Mouse (Mus musculus) hindbrain, embryonic 13.5 days (tissue): ENCODE measurements at regions not wholly inside any gene's neighbourhood (a gene's known extent, or its start where the extent isn't known, plus 50 kb on each side); places are given as distances from the start of the nearest gene placed in this dataset.
A peak's percentile ranks its signal among the peaks of the same experiment; 100 is the strongest.

ENCODE experiments used
- ATAC-seq: fragments of 200-750 bp; cut with Nextera tagmentation; 2 replicates; pipeline ENCODE4 v1.8.0; 2017; ENCODE audit warnings: moderate TSS enrichment; ENCODE audit not compliant: low FRiP score
- H3K27ac ChIP-seq: fragments of 300-500 bp; sonication (generic); 2 replicates; pipeline ENCODE4 v1.5.1; 2015; ENCODE audit warnings: inconsistent platforms, mild to moderate bottlenecking, moderate library complexity
- H3K27me3 ChIP-seq: fragments of 300-500 bp; sonication (generic); 2 replicates; pipeline ENCODE4 v1.6.1; 2015; ENCODE audit warnings: mild to moderate bottlenecking, inconsistent platforms
- H3K36me3 ChIP-seq: fragments of 300-500 bp; sonication (generic); 2 replicates; pipeline ENCODE4 v1.6.1; 2015; ENCODE audit warnings: mild to moderate bottlenecking, inconsistent platforms
- H3K4me1 ChIP-seq: fragments of 300-500 bp; sonication (generic); replicated peaks from 2 replicates; pipeline ENCODE4 v1.6.1; 2015; ENCODE audit warnings: inconsistent platforms
- H3K4me2 ChIP-seq: fragments of 300-500 bp; sonication (generic); 2 replicates; pipeline ENCODE4 v1.6.1; 2015; ENCODE audit warnings: inconsistent platforms, mild to moderate bottlenecking, moderate library complexity
- H3K4me3 ChIP-seq: fragments of 300-500 bp; sonication (generic); 2 replicates; pipeline ENCODE4 v1.5.1; 2015; ENCODE audit warnings: mild to moderate bottlenecking, inconsistent platforms
- H3K9ac ChIP-seq: fragments of 300-500 bp; sonication (generic); 2 replicates; pipeline ENCODE4 v1.6.1; 2015; ENCODE audit warnings: mild to moderate bottlenecking, inconsistent platforms
- H3K9me3 ChIP-seq: fragments of 300-500 bp; sonication (generic); 2 replicates; pipeline ENCODE4 v1.6.1; 2016; ENCODE audit warnings: inconsistent platforms
- WGBS: fragments of 180-500 bp; shearing (Covaris S2); methylation state at CpG from one replicate; pipeline ENCODE4 v1.1.7; 2015; 5-methylcytosine and 5-hydroxymethylcytosine counted together

GRCm38 (mm10) chr2:71625298-71625902 lies 78.8 kb upstream of the Dlx2 start:
- no peaks in the 10 kb centered on the region for H3K9me3 ChIP-seq
- no peak overlapping the region for H3K4me3 ChIP-seq
- 31% methylated on average over 7 of the region's 7 CpGs for WGBS
- no peak overlapping the region for H3K9ac ChIP-seq
- 0 out of 2 replicates have a peak, but pooled peaks cover 4% of the 10 kb centered on the region for H3K27me3 ChIP-seq
- peaks cover 52% of the 10 kb centered on the region for H3K4me1 ChIP-seq
- no peaks in the 10 kb centered on the region for H3K36me3 ChIP-seq
- ATAC-seq = peak; percentile 37
- H3K27ac ChIP-seq = peak overlapping the region; percentile 71
- no peak overlapping the region for H3K4me2 ChIP-seq

GRCm38 (mm10) chr2:71626404-71626803 lies 79.8 kb upstream of the Dlx2 start:
- Histone ChIP-seq H3K36me3 (no peaks in the 10 kb centered on the region), H3K9me3 (no peaks in the 10 kb centered on the region), H3K4me1 (peaks cover 52% of the 10 kb centered on the region), H3K27ac (peak overlapping the region; percentile 66), H3K27me3 (0 out of 2 replicates have a peak, but pooled peaks cover 4% of the 10 kb centered on the region), H3K4me2 (no peak overlapping the region), H3K4me3 (no peak overlapping the region), H3K9ac (no peak overlapping the region)
- no peak for ATAC-seq
- 52% methylated on average over 12 of the region's 12 CpGs for WGBS

DNA sequence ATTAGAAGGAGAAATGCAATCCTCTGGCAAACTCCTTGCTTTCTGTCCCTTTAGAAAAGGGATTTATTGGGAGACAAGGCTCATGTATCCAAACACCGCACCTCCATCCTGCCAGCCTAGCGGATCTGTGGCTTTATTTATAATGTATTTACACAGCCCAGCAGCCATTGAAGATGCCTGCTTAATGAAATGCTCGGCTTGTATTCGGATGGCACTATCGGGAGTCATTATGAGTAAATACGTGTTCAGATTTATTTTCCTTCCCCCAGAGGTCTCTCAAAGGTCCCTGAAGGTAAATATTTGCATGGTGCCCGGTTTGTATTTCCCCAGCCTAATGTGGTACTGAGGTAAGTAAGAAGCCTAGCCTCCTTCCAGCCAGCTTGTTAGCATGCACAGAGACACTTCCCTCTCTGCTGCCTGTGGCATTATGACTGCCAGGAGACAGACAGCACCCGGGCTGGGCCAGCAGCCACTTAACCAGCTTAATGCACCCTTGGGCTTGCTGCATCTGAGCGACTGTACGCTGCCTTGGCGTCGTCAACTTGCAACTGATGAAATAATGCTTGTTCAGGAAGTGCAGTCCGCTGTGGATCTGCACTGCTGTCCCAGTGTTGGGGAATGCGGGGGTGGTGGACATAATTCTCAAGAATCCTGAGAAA lies 80.7 kb upstream of the Dlx2 start:
- WGBS = 27% methylated on average over 14 of the region's 14 CpGs
- no peak overlapping the region for H3K4me3 ChIP-seq
- peak; percentile 41; the same call in 1 of the 2 replicates for ATAC-seq
- H3K9ac ChIP-seq = no peak overlapping the region; the same call in 1 of the 2 replicates
- no peaks in the 10 kb centered on the region for H3K9me3 ChIP-seq
- peak overlapping the region; percentile 25 for H3K4me2 ChIP-seq
- 0 out of 2 replicates have a peak, but pooled peaks cover 4% of the 10 kb centered on the region for H3K27me3 ChIP-seq
- H3K4me1 ChIP-seq = peaks cover 52% of the 10 kb centered on the region
- H3K36me3 ChIP-seq = no peaks in the 10 kb centered on the region
- peak overlapping the region; percentile 66 for H3K27ac ChIP-seq

- Histone ChIP-seq H3K27ac (peak overlapping the region; percentile 80), H3K27me3 (0 out of 2 replicates have a peak, but pooled peaks cover 4% of the 10 kb centered on the region), H3K4me1 (peaks cover 52% of the 10 kb centered on the region), H3K9me3 (no peaks in the 10 kb centered on the region), H3K9ac (peak overlapping the region; percentile 72; the same call in 1 of the 2 replicates), H3K4me2 (peak overlapping the region; percentile 79), H3K4me3 (peak overlapping the region; percentile 42), H3K36me3 (no peaks in the 10 kb centered on the region)
- no peak for ATAC-seq
- 9% methylated on average over 7 of the region's 7 CpGs for WGBS
These were observed 82.3 kb upstream of the Dlx2 start for GRCm38 (mm10) chr2:71628821-71629220.

- Histone ChIP-seq H3K27me3 (0 out of 2 replicates have a peak, but pooled peaks cover 4% of the 10 kb centered on the region), H3K36me3 (no peaks in the 10 kb centered on the region), H3K27ac (peak overlapping the region; percentile 80), H3K9ac (peak overlapping the region; percentile 72), H3K4me1 (peaks cover 51% of the 10 kb centered on the region), H3K4me3 (peak overlapping the region; percentile 42), H3K4me2 (peak overlapping the region; percentile 79), H3K9me3 (no peaks in the 10 kb centered on the region)
- peak; percentile 30; the same call in 1 of the 2 replicates for ATAC-seq
- under 1% methylated on average over 43 of the region's 43 CpGs for WGBS
These were observed 83.0 kb upstream of the Dlx2 start for GRCm38 (mm10) chr2:71629301-71630142.

GRCm38 (mm10) chr2:71630143-71630463 lies 83.5 kb upstream of the Dlx2 start:
- Histone ChIP-seq H3K27ac (peak overlapping the region; percentile 80), H3K9ac (peak overlapping the region; percentile 72), H3K4me2 (peak overlapping the region; percentile 79), H3K9me3 (no peaks in the 10 kb centered on the region), H3K4me3 (peak overlapping the region; percentile 42), H3K36me3 (no peaks in the 10 kb centered on the region), H3K4me1 (peaks cover 45% of the 10 kb centered on the region), H3K27me3 (0 out of 2 replicates have a peak, but pooled peaks cover 4% of the 10 kb centered on the region)
- 2% methylated on average over 3 of the region's 3 CpGs for WGBS
- peak; percentile 38; the same call in 1 of the 2 replicates for ATAC-seq

GRCm38 (mm10) chr2:71633471-71633870 lies 86.9 kb upstream of the Dlx2 start:
- peaks cover 26% of the 10 kb centered on the region for H3K4me1 ChIP-seq
- 76% methylated on average over 6 of the region's 6 CpGs for WGBS
- H3K9me3 ChIP-seq = no peaks in the 10 kb centered on the region
- H3K9ac ChIP-seq = no peak overlapping the region
- H3K27ac ChIP-seq = no peak overlapping the region
- H3K4me2 ChIP-seq = no peak overlapping the region
- no peaks in the 10 kb centered on the region for H3K27me3 ChIP-seq
- H3K4me3 ChIP-seq = no peak overlapping the region
- H3K36me3 ChIP-seq = no peaks in the 10 kb centered on the region
- ATAC-seq = no peak

DNA sequence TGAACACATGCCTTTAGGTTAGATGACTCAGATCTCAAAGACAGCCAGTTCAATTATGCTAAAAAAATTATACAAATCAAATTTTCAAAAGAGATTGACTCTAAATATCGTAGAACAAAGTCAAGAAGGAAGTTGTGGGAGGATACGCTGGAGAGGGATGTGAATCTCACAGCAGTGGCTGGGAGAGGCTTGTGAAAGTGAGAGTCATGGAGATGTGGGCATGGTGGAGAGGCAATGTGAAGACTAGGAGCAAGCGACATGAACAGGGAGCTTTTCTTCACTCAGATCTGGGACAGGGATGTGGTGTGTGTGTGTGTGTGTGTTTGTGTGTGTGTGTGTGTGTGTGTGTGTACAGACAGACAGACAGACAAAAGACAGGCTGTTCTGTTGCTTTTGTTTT lies 87.9 kb upstream of the Dlx2 start:
- H3K27ac ChIP-seq = no peak overlapping the region
- H3K4me1 ChIP-seq = peaks cover 16% of the 10 kb centered on the region
- no peak overlapping the region for H3K9ac ChIP-seq
- H3K4me2 ChIP-seq = no peak overlapping the region
- no peaks in the 10 kb centered on the region for H3K9me3 ChIP-seq
- 85% methylated on average over 3 of the region's 3 CpGs for WGBS
- no peaks in the 10 kb centered on the region for H3K36me3 ChIP-seq
- no peak for ATAC-seq
- H3K27me3 ChIP-seq = no peaks in the 10 kb centered on the region
- H3K4me3 ChIP-seq = no peak overlapping the region

DNA sequence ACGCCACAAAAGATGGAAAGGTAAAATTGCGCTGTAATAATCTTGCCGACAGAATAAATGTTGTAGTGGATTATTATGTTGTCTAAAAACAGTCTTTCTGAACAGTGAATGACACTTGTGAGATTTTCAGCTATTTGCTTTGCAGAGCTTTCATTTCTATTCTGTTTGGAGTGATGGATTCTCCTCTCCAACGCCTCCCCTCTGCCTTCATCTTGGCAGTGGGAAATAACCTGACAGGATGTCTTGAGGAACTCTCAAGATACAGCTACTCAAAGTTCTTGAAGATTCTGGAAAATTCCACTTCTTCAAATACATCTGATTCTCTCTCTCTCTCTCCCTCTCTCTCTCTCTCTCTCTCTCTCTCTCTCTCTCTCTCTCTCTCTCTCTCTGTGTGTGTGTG lies 89.6 kb upstream of the Dlx2 start:
- ATAC-seq = no peak
- H3K36me3 ChIP-seq = no peaks in the 10 kb centered on the region
- H3K27ac ChIP-seq = no peak overlapping the region

DNA sequence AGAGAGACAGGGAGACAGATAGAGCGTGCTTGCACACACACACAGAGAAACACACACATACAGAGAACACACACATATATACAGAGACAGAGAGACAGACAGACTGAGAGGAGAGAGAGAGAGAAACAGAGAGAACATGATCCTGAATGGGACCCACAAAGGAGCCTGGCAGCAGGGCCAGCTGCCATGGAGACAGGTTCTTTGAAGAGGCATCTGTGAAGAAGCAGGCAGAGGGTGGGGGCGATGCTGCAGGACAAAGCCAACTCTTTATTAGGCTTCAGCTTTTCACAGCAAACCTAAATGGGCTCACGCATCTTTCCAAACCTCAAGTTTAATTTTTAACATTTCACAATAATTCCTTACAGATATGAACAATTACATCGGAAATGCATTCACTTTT lies 90.0 kb upstream of the Dlx2 start:
- Histone ChIP-seq H3K27ac (no peak overlapping the region), H3K36me3 (no peaks in the 10 kb centered on the region), H3K4me3 (no peak overlapping the region), H3K9me3 (peaks cover 6% of the 10 kb centered on the region; the same call in 1 of the 2 replicates), H3K4me2 (no peak overlapping the region), H3K27me3 (no peaks in the 10 kb centered on the region), H3K9ac (no peak overlapping the region), H3K4me1 (peaks cover 6% of the 10 kb centered on the region; the same call in 1 of the 2 replicates)
- 0 out of 2 replicates have a peak, but pooled peaks have one; percentile 59 for ATAC-seq
- 22% methylated on average over 4 of the region's 4 CpGs for WGBS

More for the DNA sequence above, 89.6 kb upstream of the Dlx2 start:
- Histone ChIP-seq H3K4me1 (peaks cover 6% of the 10 kb centered on the region; the same call in 1 of the 2 replicates), H3K4me3 (no peak overlapping the region), H3K9ac (no peak overlapping the region), H3K4me2 (no peak overlapping the region), H3K27me3 (no peaks in the 10 kb centered on the region), H3K9me3 (peaks cover 1% of the 10 kb centered on the region; the same call in 1 of the 2 replicates)
- 81% methylated on average over 4 of the region's 4 CpGs for whole genome bisulfite sequencing

DNA sequence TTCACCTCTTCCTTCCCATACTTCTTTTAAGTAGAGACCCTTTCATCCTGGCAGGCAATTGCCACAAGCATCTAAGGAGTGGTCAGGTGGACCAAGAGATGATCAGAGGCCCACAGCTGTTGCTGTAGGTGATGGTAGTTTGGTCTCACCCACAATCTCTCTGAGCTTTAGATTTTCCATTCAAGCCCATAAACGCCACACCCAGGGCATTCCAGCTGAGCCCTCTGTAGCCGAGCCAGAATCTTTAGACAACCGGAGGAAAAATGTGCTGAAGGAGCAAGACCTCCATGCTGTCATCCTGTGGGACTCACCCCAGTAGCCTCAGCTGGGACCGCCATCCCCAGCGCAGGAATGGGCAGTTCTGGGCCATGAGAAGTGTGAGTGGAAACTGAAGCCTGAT lies 93.7 kb upstream of the Dlx2 start:
- Histone ChIP-seq H3K9ac (no peak overlapping the region), H3K36me3 (no peaks in the 10 kb centered on the region), H3K9me3 (peaks cover 6% of the 10 kb centered on the region; the same call in 1 of the 2 replicates), H3K4me2 (no peak overlapping the region), H3K4me1 (peaks cover 6% of the 10 kb centered on the region; the same call in 1 of the 2 replicates), H3K27ac (no peak overlapping the region), H3K27me3 (no peaks in the 10 kb centered on the region), H3K4me3 (no peak overlapping the region)
- no peak for ATAC-seq
- WGBS = 92% methylated on average over 5 of the region's 5 CpGs

- Histone ChIP-seq H3K4me1 (peaks cover 10% of the 10 kb centered on the region; the same call in 1 of the 2 replicates), H3K4me3 (no peak overlapping the region), H3K36me3 (no peaks in the 10 kb centered on the region), H3K27ac (no peak overlapping the region), H3K9me3 (peaks cover 6% of the 10 kb centered on the region; the same call in 1 of the 2 replicates), H3K27me3 (no peaks in the 10 kb centered on the region), H3K4me2 (no peak overlapping the region), H3K9ac (no peak overlapping the region)
- ATAC-seq = no peak
- WGBS = 53% methylated on average over 6 of the region's 6 CpGs
These were observed 97.5 kb upstream of the Dlx2 start for GRCm38 (mm10) chr2:71644038-71644470.
